Mouse (Mus musculus) erythroblast, embryonic 14.5 days (primary cell): Measurements from ENCODE around the gene Spata46.

ENCODE experiments used
- GATA1 ChIP-seq: IDR thresholded peaks from 2 replicates; pipeline ENCODE4 v1.6.1; 2012; ENCODE audit warnings: low read length, inconsistent platforms, mixed read lengths
- TAL1 ChIP-seq: IDR thresholded peaks from 3 replicates; pipeline ENCODE4 v1.6.1; 2012; ENCODE audit warnings: low read length, inconsistent platforms, mixed read lengths

DNA sequence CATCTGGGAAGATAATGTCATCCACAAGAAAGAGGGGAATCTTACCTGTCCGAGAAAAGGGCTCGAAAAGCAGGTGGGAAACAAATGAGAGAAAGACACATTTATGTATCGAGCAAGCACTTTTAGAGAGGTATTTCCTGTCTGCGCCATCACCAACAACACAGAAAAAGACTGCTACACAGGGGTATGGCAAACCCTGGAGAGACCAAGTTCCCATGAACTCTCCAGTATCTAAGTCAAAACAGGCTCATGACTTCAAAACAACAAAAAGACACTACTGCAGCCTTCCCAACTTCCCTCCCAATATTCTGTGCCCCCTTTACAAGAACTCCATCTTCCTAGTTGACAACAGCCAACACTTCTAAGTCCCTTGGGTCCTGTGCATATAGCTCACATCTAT, 2.4 kb upstream of the Spata46 start, which contains the start of gene Gm7694:
- TF ChIP-seq TAL1 (no peak), GATA1 (no peak)
